Mouse (Mus musculus) heart, embryonic 12.5 days (tissue): ENCODE measurements around the gene Caly. TPM values are rescaled to one million over a fixed set of nuclear protein-coding genes. Genes with fewer than 3 reads are reported as not detected.

Experiments
- ATAC-seq: fragments of 200-750 bp; cut with Nextera tagmentation; 2 replicates; pipeline ENCODE4 v1.8.0; 2017; ENCODE audit warnings: moderate TSS enrichment, moderate library complexity; ENCODE audit not compliant: insufficient number of reproducible peaks, low FRiP score
- H3K27ac ChIP-seq: fragments of 300-500 bp; sonication (generic); 2 replicates; pipeline ENCODE4 v1.5.1; 2016; ENCODE audit warnings: mild to moderate bottlenecking, moderate library complexity; ENCODE audit not compliant: poor library complexity, severe bottlenecking
- H3K27me3 ChIP-seq: fragments of 300-500 bp; sonication (generic); replicated peaks from 2 replicates; pipeline ENCODE4 v1.6.1; 2016; ENCODE audit warnings: mild to moderate bottlenecking, moderate library complexity
- H3K36me3 ChIP-seq: fragments of 300-500 bp; sonication (generic); 2 replicates; pipeline ENCODE4 v1.6.1; 2016; ENCODE audit warnings: mild to moderate bottlenecking, moderate library complexity
- H3K4me1 ChIP-seq: fragments of 300-500 bp; sonication (generic); replicated peaks from 2 replicates; pipeline ENCODE4 v1.6.1; 2016; ENCODE audit warnings: mild to moderate bottlenecking
- H3K4me2 ChIP-seq: fragments of 300-500 bp; sonication (generic); 2 replicates; pipeline ENCODE4 v1.6.1; 2016; ENCODE audit warnings: mild to moderate bottlenecking, moderate library complexity
- H3K4me3 ChIP-seq: fragments of 300-500 bp; sonication (generic); 2 replicates; pipeline ENCODE4 v1.5.1; 2016; ENCODE audit warnings: mild to moderate bottlenecking
- H3K9ac ChIP-seq: fragments of 300-500 bp; sonication (generic); 2 replicates; pipeline ENCODE4 v1.6.1; 2016; ENCODE audit warnings: mild to moderate bottlenecking, moderate library complexity
- H3K9me3 ChIP-seq: fragments of 300-500 bp; sonication (generic); replicated peaks from 2 replicates; pipeline ENCODE4 v1.6.1; 2016; ENCODE audit warnings: mild to moderate bottlenecking, moderate library complexity
- WGBS: fragments of 180-500 bp; shearing (Covaris S2); methylation state at CpG from one replicate; pipeline ENCODE4 v1.1.7; 2016; 5-methylcytosine and 5-hydroxymethylcytosine counted together
- polyA plus RNA-seq: library from polyadenylated mRNA; unstranded; fragments of >200 nt; fragmentation: Nextera tagmentation; extraction: Ambion mirVana; gene quantifications from 2 replicates; pipeline ENCODE4 v1.2.1, GENCODE M21; 2016

The Caly gene
- polyA plus RNA-seq, 1 experiment from 2014 or later, result 0.36 TPM

DNA sequence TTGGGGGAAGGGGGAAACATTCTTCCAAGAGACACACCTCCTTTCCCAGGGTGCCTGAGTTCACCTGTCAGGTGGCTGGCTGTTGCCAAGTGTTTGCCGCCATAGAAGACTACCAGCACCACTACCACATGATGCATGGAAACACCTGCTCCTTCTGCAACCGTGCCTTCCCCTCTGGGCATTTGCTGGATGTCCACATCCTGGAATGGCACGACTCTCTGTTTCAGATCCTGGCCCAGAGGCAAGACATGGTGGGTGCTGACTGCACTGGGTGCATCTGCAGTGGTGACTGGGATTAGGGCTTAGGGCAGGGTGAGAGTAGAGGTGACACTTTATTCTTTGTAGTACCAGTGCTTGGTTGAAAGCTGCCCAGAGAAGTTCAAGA, 45.2 kb downstream of the Caly start:
- Histone ChIP-seq H3K4me2 (peak overlapping the region; percentile 81), H3K4me1 (peaks cover 19% of the 10 kb centered on the region), H3K9ac (peak overlapping the region; percentile 91), H3K9me3 (no peaks in the 10 kb centered on the region), H3K27ac (no peak overlapping the region), H3K27me3 (no peaks in the 10 kb centered on the region), H3K4me3 (peak overlapping the region; percentile 73), H3K36me3 (peaks cover 37% of the 10 kb centered on the region)
- ATAC-seq, result no peak
- WGBS, result 50% methylated on average over 3 of the region's 3 CpGs

- Histone ChIP-seq H3K27me3 (no peaks in the 10 kb centered on the region), H3K27ac (peak within 1 kb of the TSS; percentile 78), H3K4me3 (peak within 1 kb of the TSS; percentile 73), H3K4me2 (peak within 1 kb of the TSS; percentile 81), H3K36me3 (peaks cover 41% of the 10 kb centered on the region), H3K9me3 (no peaks in the 10 kb centered on the region), H3K9ac (peak within 1 kb of the TSS; percentile 91), H3K4me1 (peaks cover 19% of the 10 kb centered on the region)
- peak; percentile 99 for ATAC-seq
- 1% methylated on average over 69 of the region's 69 CpGs for WGBS
These were observed 45.8 kb downstream of the Caly start, which contains the start of the genes Zfp511 and Tubgcp2 for GRCm38 (mm10) chr7:140036281-140037170. Zfp511 (plus strand) TSS chr7:140036391. Tubgcp2 (minus strand) TSS chr7:140036669.

DNA sequence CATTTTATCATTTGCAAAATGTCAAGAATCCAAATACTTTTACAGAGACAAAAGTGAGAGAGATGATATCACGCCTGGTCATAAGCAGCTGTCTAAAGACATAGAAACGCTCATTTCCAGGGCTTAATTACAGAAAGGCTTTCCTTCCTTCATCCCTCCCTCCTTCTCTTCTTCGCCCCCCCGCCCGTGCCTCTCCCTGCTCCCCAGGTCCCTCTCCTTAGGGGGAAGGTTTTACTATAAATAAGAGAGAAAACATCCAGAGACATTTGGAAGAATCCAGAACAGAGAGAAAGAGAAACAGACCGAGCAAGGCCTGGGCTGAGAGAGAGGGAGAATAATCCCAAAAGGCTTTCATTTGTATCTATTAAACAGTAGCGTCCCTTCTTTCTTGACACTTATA, 46.9 kb downstream of the Caly start:
- H3K27ac ChIP-seq, result no peak overlapping the region
- peaks cover 19% of the 10 kb centered on the region for H3K4me1 ChIP-seq
- peak overlapping the region; percentile 73 for H3K4me3 ChIP-seq
- no peak for ATAC-seq
- H3K4me2 ChIP-seq, result peak overlapping the region; percentile 81
- 27% methylated on average over 7 of the region's 7 CpGs for WGBS
- no peaks in the 10 kb centered on the region for H3K27me3 ChIP-seq
- H3K9ac ChIP-seq, result peak overlapping the region; percentile 91
- H3K36me3 ChIP-seq, result peaks cover 44% of the 10 kb centered on the region
- no peaks in the 10 kb centered on the region for H3K9me3 ChIP-seq

- no peak for ATAC-seq
- H3K9ac ChIP-seq, result no peak overlapping the region
- no peaks in the 10 kb centered on the region for H3K27me3 ChIP-seq
- no peak overlapping the region for H3K27ac ChIP-seq
- 0 out of 2 replicates have a peak, but pooled peaks cover under 1% of the 10 kb centered on the region for H3K9me3 ChIP-seq
- no peak overlapping the region for H3K4me3 ChIP-seq
- peaks cover 52% of the 10 kb centered on the region for H3K36me3 ChIP-seq
- peaks cover 19% of the 10 kb centered on the region for H3K4me1 ChIP-seq
- WGBS, result 96% methylated on average over 9 of the region's 9 CpGs
- no peak overlapping the region for H3K4me2 ChIP-seq
These were observed 49.0 kb downstream of the Caly start for GRCm38 (mm10) chr7:140033386-140033785.

- Histone ChIP-seq H3K36me3 (peaks cover 55% of the 10 kb centered on the region), H3K4me2 (no peak overlapping the region), H3K4me1 (peaks cover 19% of the 10 kb centered on the region), H3K27ac (no peak overlapping the region), H3K9ac (no peak overlapping the region), H3K4me3 (no peak overlapping the region), H3K27me3 (no peaks in the 10 kb centered on the region), H3K9me3 (0 out of 2 replicates have a peak, but pooled peaks cover 4% of the 10 kb centered on the region)
- WGBS, result 93% methylated on average over 10 of the region's 10 CpGs
- no peak for ATAC-seq
These were observed 50.0 kb downstream of the Caly start for GRCm38 (mm10) chr7:140032366-140032765.

DNA sequence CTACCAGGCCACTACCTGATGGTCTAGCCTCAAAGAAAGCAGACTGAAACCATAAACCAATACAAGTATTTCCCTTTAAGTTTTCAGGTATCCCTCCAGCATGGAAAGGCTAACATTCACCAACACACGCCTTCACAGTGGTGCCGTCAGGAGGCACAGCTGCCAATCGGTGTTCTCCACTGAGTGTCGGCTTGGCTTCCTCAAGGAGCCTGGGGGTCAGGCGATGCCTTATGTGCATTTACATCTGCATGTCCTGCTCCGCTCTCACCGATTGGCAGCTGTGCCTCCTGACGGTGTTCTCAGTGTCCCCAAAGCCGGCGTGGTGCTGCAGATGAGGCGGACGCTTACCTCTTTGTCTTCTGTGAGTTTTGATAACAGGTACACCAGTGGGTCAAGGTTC, 50.6 kb downstream of the Caly start:
- H3K9me3 ChIP-seq, result 0 out of 2 replicates have a peak, but pooled peaks cover 4% of the 10 kb centered on the region
- peaks cover 55% of the 10 kb centered on the region for H3K36me3 ChIP-seq
- no peak for ATAC-seq
- H3K9ac ChIP-seq, result no peak overlapping the region
- H3K4me3 ChIP-seq, result no peak overlapping the region
- H3K4me1 ChIP-seq, result peaks cover 13% of the 10 kb centered on the region
- 93% methylated on average over 12 of the region's 12 CpGs for WGBS
- no peak overlapping the region for H3K27ac ChIP-seq
- no peaks in the 10 kb centered on the region for H3K27me3 ChIP-seq
- no peak overlapping the region for H3K4me2 ChIP-seq

Other genes starting within 250 kb of the Caly start
- gene Adgra1, start 248.4 kb downstream of the Caly start, polyA plus RNA-seq, result 0.05 and 0.18 TPM in 2 replicates
- gene Kndc1, start 187.9 kb downstream of the Caly start, polyA plus RNA-seq, result 0.06 TPM in 1 of 2 replicates, not detected in the other
- gene Utf1, start 138.8 kb downstream of the Caly start, polyA plus RNA-seq, result not detected in 2 replicates
- 0.27 and 0.33 TPM in 2 replicates for gene 6430531B16Rik, start 103.8 kb downstream of the Caly start, polyA plus RNA-seq
- gene Adam8, start 90.0 kb downstream of the Caly start, polyA plus RNA-seq, result 0.61 and 1.0 TPM in 2 replicates
- gene Zfp511, start 46.2 kb downstream of the Caly start, polyA plus RNA-seq, result 30.9 and 37.1 TPM in 2 replicates
- gene Tubgcp2, start 45.9 kb downstream of the Caly start, polyA plus RNA-seq, result 41.4 and 41.7 TPM in 2 replicates
- not detected in 2 replicates for gene Msx3, start 33.5 kb downstream of the Caly start, polyA plus RNA-seq
- gene Prap1, start 10.8 kb upstream of the Caly start, polyA plus RNA-seq, result 0.44 TPM in 1 of 2 replicates, not detected in the other
- 75.4 and 83.0 TPM in 2 replicates for gene Fuom, start 19.9 kb upstream of the Caly start, polyA plus RNA-seq
- 14.5 and 16.3 TPM in 2 replicates for gene Paox, start 33.3 kb upstream of the Caly start, polyA plus RNA-seq
- gene Echs1, start 33.9 kb upstream of the Caly start, polyA plus RNA-seq, result 174 and 176 TPM in 2 replicates
- 28.3 and 28.9 TPM in 2 replicates for gene Mtg1, start 55.0 kb upstream of the Caly start, polyA plus RNA-seq
- gene Sprn, start 72.3 kb upstream of the Caly start, polyA plus RNA-seq, result 0.08 TPM in 1 of 2 replicates, not detected in the other
- gene Olfr522, start 82.2 kb upstream of the Caly start, polyA plus RNA-seq, result not detected in 2 replicates
- gene Olfr523, start 90.7 kb upstream of the Caly start, polyA plus RNA-seq, result not detected in 2 replicates
- not detected in 2 replicates for gene Olfr524, start 123.4 kb upstream of the Caly start, polyA plus RNA-seq
- gene Cd163l1, start 135.7 kb upstream of the Caly start, polyA plus RNA-seq, result not detected in 2 replicates
- gene 5830411N06Rik, start 164.7 kb upstream of the Caly start, polyA plus RNA-seq, result not detected in 2 replicates
- gene Olfr525, start 238.3 kb upstream of the Caly start, polyA plus RNA-seq, result not detected in 2 replicates